Mouse (Mus musculus) cerebellum, adult 11-12 months (tissue): Measurements from ENCODE around the gene Dcn.
A peak's percentile ranks its signal among the peaks of the same experiment; 100 is the strongest.

Source experiments
- DNase-seq: peaks from one replicate; pipeline ENCODE4 v3.0.0; 2022

Gene Dcn

GRCm38 (mm10) chr10:97564957-97565856 is 85.8 kb downstream of the Dcn start, which contains the start of gene Lum:
Gene Lum (plus strand): TSS chr10:97565128.
- DNase-seq, result no peak

GRCm38 (mm10) chr10:97567489-97568135 is 88.2 kb downstream of the Dcn start:
- peak; percentile 12 for DNase-seq
